Mouse (Mus musculus) CD4-positive, CD25-positive, alpha-beta regulatory T cell, adult 4 months (primary cell): Measurements from ENCODE around the gene Ccnl2. TPM values are rescaled to one million over a fixed set of nuclear protein-coding genes. Genes with fewer than 3 reads are reported as not detected.
A peak's percentile ranks its signal among the peaks of the same experiment; 100 is the strongest.

Experiments used
- ATAC-seq: one replicate; pipeline ENCODE4 v1.8.0; 2017
- polyA plus RNA-seq, 2 experiments: library from polyadenylated mRNA; unstranded; fragments of 100-300 nt; shearing (Covaris generic); gene quantifications; one replicate each; pipeline ENCODE4 v1.2.1; 2017

Ccnl2 gene
- polyA plus RNA-seq, 2 experiments from 2014 or later = 99.1 to 124 TPM

GRCm38 (mm10) chr4:155840076-155841002 is 28.1 kb downstream of the Ccnl2 start:
- no peak for ATAC-seq

- peak; percentile 88 for ATAC-seq
Measured at GRCm38 (mm10) chr4:155841003-155841454, 28.7 kb downstream of the Ccnl2 start.

- ATAC-seq = no peak
Measured at GRCm38 (mm10) chr4:155841651-155842270, 29.5 kb downstream of the Ccnl2 start.

GRCm38 (mm10) chr4:155843231-155843630 is 30.9 kb downstream of the Ccnl2 start:
- no peak for ATAC-seq

GRCm38 (mm10) chr4:155846871-155847578 is 34.7 kb downstream of the Ccnl2 start, which contains the start of gene Dvl1:
TSS of gene Dvl1 (plus strand) at chr4:155847402.
- peak; percentile 86 for ATAC-seq

DNA sequence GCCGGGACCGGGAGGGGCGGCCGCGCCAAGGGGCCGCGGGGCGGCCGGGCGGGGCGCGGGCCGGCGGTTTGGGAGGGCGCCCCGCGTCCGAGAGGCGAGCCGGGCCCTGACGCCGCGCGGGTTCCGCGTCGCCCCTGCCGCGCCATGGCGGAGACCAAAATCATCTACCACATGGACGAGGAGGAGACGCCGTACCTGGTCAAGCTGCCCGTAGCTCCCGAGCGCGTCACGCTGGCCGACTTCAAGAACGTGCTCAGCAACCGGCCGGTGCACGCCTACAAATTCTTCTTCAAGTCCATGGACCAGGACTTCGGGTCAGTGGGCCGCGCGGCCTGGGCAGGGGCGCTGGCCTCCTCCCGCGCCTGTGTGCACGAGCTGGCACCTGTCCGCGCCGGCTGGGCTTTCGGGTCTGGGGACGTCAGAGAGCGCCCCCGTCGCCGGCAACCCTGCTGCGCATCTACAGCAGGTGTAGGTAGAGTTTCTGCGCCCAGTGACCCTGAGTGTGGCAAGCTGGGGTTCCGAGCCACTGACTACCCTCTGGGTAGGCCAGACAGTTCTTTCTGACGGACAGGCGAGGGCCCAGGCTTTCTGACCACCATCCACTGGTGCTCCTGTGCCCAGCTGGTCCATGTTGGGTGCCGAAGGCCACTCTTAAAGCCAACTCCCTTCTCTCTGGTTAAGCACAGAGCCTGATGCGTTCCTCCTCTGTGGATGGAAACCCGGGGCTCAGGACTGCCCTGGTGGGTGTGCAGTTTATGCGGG is 35.5 kb downstream of the Ccnl2 start:
- ATAC-seq = peak; percentile 41

DNA sequence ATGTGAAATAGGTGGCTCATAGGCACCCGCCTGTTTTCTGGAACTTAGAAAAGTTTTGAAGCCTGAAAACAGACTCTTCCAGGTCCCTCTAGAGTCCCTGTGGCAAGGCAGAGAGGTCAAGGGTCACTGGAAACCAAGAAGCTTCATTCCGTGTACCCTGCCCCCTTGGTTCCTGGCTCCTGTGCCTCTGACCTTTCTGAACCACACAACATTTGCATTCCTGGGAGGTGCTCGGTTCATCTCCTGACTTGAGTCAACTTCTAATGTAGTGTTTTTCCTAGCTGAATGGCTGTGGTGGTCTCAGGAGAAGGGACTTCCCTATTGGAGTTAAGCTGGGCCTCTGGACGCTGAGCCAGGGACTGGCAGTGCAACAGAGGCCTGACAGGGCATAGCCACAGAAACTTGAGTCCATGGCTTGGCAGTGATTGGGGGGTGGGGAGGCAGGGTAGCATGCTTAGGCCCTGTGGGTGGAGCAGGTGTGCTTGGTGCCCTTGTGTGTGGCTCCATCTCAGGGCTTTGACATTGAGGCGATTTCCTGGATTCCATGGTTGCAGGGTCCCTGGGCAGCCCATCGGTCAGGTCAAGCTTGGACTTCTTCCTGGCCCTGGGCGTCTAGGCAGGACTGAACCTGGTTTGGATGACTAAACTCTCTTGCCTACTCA is 36.3 kb downstream of the Ccnl2 start:
- no peak for ATAC-seq

DNA sequence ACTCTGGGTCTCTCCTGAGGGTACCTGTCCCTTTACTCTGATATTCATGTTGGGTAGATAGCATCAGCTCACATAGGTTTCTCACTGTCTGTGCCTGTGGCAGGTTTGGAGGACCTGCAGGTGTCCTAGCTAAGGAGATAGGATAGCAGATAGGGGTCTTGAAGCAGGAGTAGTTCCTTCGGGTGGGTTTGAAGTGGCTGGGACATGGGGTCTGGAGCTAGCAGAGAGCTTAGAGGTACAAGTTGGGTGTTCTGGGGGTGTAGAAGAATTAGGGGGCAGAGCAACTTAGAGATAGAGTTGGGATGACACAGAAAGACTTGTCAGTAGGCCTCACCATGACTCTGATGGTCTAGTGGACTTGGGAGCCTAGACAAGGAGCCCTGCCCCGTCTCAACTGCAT is 37.1 kb downstream of the Ccnl2 start:
- no peak for ATAC-seq

GRCm38 (mm10) chr4:155849792-155850451 is 37.6 kb downstream of the Ccnl2 start:
- ATAC-seq = no peak

GRCm38 (mm10) chr4:155851368-155851767 is 39.1 kb downstream of the Ccnl2 start:
- ATAC-seq = no peak

DNA sequence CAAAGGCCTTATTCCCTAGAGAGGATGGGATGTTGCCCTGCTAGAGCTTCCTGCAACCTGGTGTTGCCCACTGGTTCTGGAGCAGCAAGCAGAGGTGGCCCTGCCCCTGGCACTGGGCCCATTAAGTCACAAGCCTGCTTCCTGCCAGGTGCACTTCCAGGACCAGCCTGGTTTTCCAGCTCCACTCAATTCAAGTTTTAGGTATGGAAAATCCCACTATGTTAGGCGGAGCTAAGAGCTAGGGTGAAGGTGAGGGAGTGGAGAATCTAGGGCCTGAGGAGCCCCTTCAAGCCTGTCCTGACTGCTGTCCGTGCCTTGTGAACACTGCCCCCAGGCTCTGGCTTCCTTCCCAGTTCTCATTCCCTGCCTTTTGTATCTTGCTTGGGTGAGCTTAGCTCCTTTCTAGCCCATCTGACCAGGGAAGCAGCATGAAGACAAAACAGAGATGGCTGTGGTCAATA is 39.7 kb downstream of the Ccnl2 start:
- ATAC-seq = no peak

DNA sequence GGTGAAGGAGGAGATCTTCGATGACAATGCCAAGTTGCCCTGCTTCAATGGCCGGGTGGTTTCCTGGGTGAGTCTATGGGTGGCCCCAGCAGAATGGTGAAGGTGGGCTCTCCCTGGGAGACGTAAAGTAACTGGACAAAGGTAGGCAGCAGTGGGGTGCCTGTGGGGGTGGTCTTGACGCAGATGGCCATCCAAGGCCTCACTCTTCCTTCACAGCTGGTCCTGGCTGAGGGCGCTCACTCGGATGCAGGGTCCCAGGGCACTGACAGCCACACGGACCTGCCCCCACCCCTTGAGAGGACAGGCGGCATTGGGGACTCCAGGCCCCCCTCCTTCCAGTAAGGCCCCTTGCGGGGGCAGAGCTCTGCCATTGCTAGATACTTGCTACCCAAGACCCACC is 41.1 kb downstream of the Ccnl2 start:
- ATAC-seq = no peak

GRCm38 (mm10) chr4:155854991-155855390 is 42.7 kb downstream of the Ccnl2 start:
- no peak for ATAC-seq

GRCm38 (mm10) chr4:155856071-155856470 is 43.8 kb downstream of the Ccnl2 start:
- ATAC-seq = no peak

DNA sequence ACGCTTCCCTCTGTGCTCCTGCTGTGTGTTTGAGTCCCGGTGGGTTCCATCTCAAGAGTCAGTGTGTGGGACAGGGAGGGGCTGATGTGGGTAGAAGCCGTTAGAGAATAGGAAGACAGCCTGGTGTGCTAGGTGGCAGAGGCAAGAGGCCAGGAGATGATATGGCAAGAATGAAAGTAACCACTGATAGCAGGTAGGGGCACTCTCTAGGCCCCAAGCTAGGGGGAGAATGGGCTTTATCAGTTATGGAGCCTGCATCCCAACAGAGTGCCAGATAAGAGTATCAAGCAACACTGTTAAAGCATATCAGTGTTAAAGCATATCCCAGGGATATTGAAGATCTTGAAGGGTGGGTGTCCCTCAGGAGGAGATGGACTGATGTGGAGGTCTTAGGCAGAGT is 44.6 kb downstream of the Ccnl2 start:
- no peak for ATAC-seq

- ATAC-seq = no peak
Measured at GRCm38 (mm10) chr4:155859318-155859717, 47.0 kb downstream of the Ccnl2 start.

DNA sequence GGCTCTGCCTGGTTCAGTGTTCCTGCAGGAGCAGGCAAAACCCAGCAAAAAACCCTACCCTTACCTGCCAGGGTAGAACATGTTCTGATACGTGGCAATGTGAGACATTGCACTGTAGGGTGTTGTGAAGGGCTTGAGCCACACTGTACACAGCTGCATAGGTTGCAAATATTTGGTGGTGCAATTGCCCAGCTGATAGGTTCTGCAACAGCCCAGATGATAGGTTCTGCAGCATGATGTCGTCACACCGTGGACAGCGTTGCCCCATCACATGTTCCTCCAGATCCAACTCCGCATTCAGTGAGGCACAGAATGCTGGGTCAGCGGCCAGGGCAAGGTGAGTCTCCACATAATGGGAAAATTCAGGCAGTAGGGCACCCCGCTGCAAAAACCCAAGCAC is 49.5 kb downstream of the Ccnl2 start:
- no peak for ATAC-seq

DNA sequence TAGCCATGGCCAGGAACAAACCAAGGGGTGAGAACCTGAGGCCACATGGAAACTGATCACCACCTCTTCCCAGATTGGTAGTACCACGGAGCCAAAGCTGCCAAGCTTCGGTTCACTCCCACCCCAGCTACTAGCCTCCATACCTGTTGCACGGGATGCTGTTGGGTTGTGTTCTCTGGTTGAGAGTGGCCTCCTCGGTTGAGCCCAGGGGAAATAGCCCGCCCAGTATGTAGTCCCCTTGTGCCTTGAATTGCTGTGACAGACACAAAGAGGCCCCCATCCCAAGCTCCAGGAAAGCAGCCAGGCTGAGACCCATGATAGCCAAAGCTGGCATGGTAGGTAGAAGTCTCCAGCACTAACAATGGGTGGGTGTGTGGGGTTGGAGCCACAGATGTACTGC is 50.7 kb downstream of the Ccnl2 start, which contains the start of gene Tas1r3:
Gene Tas1r3 (minus strand): TSS at position 362 of the 400 bp plus-strand sequence.
- ATAC-seq = no peak

GRCm38 (mm10) chr4:155868614-155869298 is 56.5 kb downstream of the Ccnl2 start:
- ATAC-seq = peak; percentile 25

DNA sequence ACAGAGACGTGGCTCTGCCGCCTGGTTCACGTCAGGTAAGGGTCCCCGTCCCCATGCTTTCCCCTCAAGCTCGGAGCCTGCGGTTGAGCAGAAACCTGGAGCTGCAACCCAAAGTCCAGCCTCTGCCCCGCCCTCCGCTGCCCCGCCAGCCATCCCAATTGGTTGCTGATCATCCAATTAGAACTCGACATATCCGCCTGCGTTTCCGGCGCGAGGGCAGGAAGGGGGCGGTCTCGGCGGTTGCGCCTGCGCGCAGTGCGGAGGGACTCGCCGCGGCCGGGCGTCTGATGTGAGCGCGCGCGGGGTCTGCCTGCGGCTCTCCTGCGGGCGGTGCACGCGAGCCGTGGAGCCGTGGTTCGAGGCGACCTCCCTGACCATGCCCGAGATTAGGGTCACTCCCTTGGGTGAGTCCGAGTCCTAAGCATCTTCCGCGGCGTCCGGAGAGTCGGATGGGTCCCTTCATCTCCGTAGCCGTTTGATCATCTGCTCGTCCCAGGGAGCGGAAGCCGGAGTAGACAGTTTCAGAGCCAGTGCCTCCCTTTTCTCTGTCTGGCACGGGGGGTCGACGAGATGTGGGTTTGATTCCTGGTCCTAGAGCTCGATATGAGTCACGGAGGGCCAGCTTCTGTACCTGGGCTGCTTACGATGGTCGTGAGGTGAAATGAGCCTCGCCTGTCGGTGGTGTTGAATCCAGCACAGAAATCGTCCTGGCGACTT is 57.2 kb downstream of the Ccnl2 start, which contains the start of the genes Cptp and Ints11:
Gene Cptp (minus strand): TSS at position 124 of the 717 bp plus-strand sequence.
Gene Ints11 (plus strand): TSS at position 230 of the 717 bp plus-strand sequence.
- ATAC-seq = peak; percentile 96
